Mouse (Mus musculus): ENCODE results near the gene Tcl1b5.
"Not testable (repeated sequence)": the region's sequence is repeated elsewhere in the genome, so short reads cannot be mapped to it uniquely, and the experiment has no call there.

The Tcl1b5 gene

DNA sequence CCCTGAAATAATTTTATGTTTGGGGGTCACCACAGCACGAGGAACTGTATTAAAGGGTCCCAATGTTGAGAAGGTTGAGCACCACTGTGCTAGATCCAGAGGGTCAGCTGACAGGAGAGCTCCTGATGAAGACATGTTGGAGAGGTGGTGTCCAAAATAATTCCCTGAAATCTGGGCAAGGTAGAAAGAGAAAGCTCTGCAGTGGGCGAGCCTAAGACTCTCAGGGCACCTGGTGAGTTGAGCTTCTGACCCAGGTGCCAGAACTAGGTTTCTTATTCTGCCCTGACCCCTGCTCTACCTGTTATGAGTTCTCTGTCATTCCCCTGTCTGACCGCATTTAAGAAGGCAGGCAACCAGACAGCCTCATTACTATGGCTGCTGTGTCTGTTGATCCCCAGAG lies at the start of gene Tcl1b5:
TSS of gene Tcl1b5 (plus strand) at position 301 of the 400 bp plus-strand sequence.
- not testable (repeated sequence) for DNase-seq (ENCODE audit: low read depth, low spot score)

DNA sequence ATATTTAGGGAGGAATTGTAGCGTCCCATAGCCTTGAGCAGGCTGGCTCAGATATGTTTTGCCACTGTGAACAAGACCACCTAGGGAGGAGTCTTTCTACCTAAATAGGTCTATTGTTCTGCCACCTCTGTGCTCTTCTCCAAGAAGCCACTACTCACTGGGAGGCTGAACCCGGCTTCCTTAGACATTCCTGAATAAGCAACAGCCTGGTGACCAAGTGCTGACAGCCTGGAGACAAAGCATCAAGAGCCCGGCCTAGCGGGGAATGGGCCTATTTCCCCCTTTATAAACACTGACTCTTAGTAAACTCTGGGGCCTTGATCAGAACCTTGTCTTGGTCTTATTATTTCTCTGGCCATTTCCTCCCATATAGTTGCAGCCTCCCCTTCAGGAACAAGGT lies 49.6 kb upstream of the Tcl1b5 start:
- no peak for DNase-seq (ENCODE audit: low read depth, low spot score)

DNA sequence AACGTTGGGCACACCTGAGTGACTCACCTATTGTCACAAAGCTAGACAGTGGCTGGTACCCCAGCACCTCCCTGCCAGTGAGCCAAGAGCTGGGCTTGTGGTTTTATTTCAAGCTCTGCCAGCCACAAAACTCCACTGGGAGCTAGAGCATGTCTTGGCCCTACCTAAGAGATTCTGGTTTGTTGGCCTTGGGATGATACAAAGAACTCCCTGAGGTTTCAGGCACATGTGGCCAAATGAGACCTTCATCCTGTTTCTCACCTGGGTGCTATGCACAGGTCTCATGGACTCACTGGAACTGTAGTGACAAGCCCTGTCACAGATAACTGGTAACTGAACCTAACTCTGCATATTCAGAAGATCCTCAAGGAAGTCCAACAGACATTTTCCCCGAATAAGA lies 48.5 kb upstream of the Tcl1b5 start:
- DNase-seq (ENCODE audit: low read depth, low spot score): no peak

- DNase-seq (ENCODE audit: low read depth, low spot score): not testable (repeated sequence)
Observed at GRCm38 (mm10) chr12:105129494-105130205, 46.5 kb upstream of the Tcl1b5 start.

DNA sequence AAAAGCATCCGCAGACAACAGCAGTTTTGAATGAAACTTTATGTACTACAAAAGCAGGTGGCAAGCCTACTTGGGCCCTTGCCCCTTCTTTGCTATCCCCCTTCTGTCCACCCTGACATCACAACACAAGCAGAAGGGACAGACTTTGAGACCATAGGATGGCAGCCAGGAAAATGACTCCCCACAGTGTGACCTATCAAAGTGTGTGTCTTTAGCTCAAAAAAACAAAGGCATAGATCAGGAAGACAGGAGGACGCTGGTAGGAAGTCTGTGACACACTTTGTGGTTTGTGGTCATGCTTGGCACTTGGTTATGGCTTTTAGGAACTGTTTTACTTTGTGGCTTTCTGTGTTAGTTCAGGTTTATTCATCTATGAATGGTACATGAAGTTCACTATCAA lies 42.0 kb upstream of the Tcl1b5 start:
- not testable (repeated sequence) for DNase-seq (ENCODE audit: low read depth, low spot score)

DNA sequence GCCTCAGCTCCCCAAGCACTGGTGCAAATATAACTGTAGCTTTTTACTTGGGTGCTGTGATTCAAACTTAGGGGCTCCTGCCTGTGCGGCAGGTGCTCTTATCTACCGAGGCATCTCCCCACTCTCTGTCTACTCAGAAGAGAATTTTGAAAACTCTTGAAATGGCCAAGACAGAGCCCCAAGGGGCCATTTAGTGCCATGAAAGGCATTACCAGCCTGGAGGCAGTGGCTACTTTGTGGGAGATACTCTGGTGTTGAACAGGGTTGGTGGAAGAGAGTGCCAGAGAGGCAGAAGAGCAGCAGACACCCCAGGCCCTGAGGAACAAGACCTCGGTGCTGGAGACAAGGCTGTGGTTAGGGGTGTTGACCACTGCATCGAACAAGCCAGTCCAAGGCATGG lies 41.3 kb upstream of the Tcl1b5 start:
- not testable (repeated sequence) for DNase-seq (ENCODE audit: low read depth, low spot score)

DNA sequence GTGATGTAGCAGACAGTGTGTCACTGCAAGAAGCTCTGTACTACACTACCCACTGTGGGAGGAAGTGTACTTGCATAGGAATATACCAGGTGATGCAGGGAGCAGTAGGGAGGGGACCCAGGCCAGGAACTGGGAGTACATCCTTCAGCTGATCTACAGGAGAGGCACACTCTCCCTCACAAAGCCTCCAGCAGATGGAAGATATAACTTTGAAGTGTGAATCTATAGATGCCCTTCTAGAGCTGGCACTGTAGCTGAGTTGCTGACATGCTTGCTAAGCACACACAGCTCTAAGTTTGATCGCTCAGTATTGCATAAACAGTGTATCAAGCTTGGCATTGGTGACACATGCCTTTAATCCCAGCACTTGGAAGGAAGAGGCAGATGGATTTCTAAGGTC lies 38.4 kb upstream of the Tcl1b5 start:
- DNase-seq (ENCODE audit: low read depth, low spot score): not testable (repeated sequence)

DNA sequence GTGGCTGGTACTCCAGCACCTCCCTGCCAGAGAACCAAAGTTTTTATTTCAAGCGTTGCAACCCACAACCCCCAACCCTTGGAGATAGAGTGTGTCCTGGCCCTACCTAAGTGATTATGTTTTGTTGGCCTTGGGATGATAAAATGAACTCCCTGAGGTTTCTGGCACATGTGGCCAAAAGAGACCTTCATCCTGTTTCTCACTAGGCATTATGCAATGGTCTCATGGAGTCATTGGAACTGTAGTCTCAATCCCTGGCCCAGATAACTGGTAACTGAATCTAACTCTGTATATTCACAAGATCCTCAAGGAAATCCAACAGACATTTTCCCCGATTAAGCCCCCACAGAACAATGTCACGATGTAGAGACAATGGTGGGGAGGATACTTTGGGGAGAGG lies 33.0 kb upstream of the Tcl1b5 start:
- no peak for DNase-seq (ENCODE audit: low read depth, low spot score)

DNA sequence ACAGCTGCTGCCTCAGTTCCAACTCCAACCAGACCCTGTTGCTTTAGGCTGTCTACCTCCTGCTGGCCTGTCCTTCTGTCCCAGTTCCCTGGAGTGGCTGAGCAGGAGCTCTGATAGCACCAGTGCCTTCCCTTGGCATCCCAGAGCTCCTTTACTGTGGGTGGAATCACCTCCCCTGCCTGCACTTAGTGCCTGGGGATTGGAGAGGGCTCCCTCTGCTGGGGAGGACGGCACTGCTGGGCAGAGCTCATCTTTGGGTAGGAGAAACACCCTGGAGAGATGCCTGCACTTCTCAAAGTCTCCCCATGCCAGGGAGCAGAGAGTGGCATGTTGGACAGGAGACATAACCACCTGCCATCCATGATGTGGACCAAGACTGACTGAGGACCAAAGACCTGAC lies 31.2 kb upstream of the Tcl1b5 start:
- DNase-seq (ENCODE audit: low read depth, low spot score): not testable (repeated sequence)

GRCm38 (mm10) chr12:105145714-105146113 lies 30.4 kb upstream of the Tcl1b5 start, which contains the start of gene Tcl1b2:
Gene Tcl1b2 (plus strand): TSS chr12:105146014.
- no peak for DNase-seq (ENCODE audit: low read depth, low spot score)

DNA sequence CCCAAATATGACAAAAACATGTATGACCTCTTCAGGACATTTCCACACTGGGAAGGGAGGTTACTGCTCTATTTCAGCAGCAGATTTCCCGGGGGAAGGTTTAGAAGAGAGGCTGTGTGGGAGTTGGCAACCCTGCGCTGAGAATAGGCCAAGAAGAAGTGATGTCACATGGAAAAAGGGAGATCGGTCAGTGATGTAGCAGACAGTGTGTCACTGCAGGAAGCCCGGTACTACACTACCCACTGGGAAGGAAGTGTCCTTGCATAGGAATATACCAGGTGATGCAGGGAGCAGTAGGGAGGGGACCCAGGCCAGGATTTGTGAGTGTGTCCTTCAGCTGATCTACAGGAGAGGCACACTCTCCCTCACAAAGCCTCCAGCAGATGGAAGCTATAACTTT lies 20.9 kb upstream of the Tcl1b5 start:
- DNase-seq (ENCODE audit: low read depth, low spot score): not testable (repeated sequence)

- no peak for DNase-seq (ENCODE audit: low read depth, low spot score)
Observed at GRCm38 (mm10) chr12:105158842-105159241, 17.3 kb upstream of the Tcl1b5 start.

- DNase-seq (ENCODE audit: low read depth, low spot score): no peak
Observed at GRCm38 (mm10) chr12:105159390-105159789, 16.8 kb upstream of the Tcl1b5 start, which contains the start of gene Tcl1b1. Gene Tcl1b1 (plus strand): TSS chr12:105159690.

DNA sequence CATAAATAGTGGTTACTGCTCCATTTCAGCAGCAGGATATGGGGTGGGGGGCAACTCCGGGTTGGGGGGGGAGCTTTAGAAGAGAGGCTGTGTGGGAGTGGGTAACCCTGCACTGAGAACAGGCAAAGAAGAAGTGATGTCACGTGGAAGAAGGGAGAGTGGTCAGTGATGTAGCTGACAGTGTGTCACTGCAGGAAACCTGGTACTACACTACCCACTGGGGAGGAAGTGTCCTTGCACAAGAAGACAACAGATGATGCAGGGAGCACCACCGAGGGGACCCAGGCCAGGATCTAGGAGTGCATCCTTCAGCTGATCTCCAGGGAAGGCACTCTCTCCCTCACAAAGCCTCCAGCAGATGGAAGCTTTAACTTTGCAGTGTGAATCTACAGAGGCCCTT lies 9.4 kb upstream of the Tcl1b5 start:
- DNase-seq (ENCODE audit: low read depth, low spot score): no peak

DNA sequence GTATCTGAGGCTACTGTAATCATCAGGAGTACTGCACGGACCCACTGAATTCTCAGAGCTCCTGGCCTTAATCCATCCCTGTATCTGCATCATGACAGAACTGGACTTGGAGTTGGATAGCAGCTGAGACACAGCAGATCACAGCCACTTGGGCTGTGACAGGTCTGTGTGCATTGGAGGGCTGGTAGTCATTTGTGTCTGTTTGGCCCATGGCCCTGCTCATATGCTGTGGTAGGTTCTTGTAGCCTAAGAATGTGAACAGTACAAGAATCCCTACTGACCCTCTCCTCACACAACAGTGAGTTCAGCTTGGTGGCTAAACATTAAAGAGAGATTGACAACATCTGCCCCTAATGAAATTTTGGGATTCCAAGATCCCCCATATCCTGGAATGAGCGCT lies 2.8 kb upstream of the Tcl1b5 start:
- no peak for DNase-seq (ENCODE audit: low read depth, low spot score)

GRCm38 (mm10) chr12:105174318-105174717 lies 1.8 kb upstream of the Tcl1b5 start:
- DNase-seq (ENCODE audit: low read depth, low spot score): peak; percentile 7

- not testable (repeated sequence) for DNase-seq (ENCODE audit: low read depth, low spot score)
Observed at GRCm38 (mm10) chr12:105181040-105181644, 5.0 kb downstream of the Tcl1b5 start.

- DNase-seq (ENCODE audit: low read depth, low spot score): not testable (repeated sequence)
Observed at GRCm38 (mm10) chr12:105188980-105189379, 12.8 kb downstream of the Tcl1b5 start.

- DNase-seq (ENCODE audit: low read depth, low spot score): not testable (repeated sequence)
Observed at GRCm38 (mm10) chr12:105190743-105191142, 14.6 kb downstream of the Tcl1b5 start, which contains the start of gene Tcl1b3. Gene Tcl1b3 (plus strand): TSS chr12:105191043.

GRCm38 (mm10) chr12:105199684-105200497 lies 23.7 kb downstream of the Tcl1b5 start:
- DNase-seq (ENCODE audit: low read depth, low spot score): not testable (repeated sequence)

GRCm38 (mm10) chr12:105201657-105202056 lies 25.5 kb downstream of the Tcl1b5 start, which contains the start of gene Tcl1b4:
Gene Tcl1b4 (plus strand): TSS chr12:105201957.
- DNase-seq (ENCODE audit: low read depth, low spot score): not testable (repeated sequence)

DNA sequence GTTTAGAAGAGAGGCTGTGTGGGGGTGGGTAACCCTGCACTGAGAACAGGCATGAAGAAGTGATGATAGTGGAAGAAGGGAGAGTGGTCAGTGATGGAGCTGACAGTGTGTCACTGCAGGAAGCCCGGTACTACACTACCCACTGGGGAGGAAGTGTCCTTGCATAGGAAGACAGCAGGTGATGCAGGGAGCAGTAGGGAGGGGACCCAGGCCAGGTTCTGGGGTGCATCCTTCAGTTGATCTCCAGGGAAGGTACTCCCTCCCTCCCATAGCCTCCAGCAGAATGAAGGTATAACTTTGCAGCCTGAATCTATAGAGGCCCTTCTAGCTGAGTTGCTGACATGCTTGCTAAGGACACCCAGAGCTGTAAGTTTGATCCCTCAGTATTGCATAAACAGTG lies 30.9 kb downstream of the Tcl1b5 start:
- DNase-seq (ENCODE audit: low read depth, low spot score): no peak
